Mouse (Mus musculus) mouse embryonic stem cell (cell line): ENCODE data around the gene Suds3.

ENCODE experiments used
- in situ Hi-C, 2 experiments: fragments of 300-500 bp; cut with MboI; formaldehyde crosslinking; loops; 1 replicate in 1 of 2; 3 replicates in 1 of 2; pipeline ENCODE4 v1.14.3; 2019 to 2020; ENCODE audit warnings: low sequenced_read_pairs in 2 of 2, low pct_unique_long_range_greater_than_20kb in 1 of 2, mixed read lengths in 1 of 2; ENCODE audit not compliant: unreplicated experiment in 1 of 2

Suds3 gene

DNA sequence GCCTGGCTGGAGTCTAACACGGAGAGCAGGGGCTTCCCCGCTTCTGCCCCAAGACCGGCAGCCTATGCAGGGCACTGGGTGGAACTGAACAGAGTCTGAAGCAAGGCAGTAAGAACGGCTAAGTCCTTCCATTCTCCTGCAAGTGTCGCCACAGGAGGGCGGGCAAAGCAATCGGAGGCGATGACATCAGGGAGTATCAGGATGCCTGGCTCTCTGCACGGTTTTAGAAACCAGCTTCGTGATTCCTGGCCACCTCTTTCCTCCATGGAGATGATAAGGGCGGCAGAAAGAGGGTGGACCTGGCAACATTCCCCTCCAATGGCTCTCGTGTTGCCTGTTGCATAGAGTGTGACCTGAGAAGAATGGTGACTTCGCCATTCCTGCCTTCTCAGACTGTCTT lies 28.2 kb downstream of the Suds3 start:
- in situ Hi-C loops = no loop called here

DNA sequence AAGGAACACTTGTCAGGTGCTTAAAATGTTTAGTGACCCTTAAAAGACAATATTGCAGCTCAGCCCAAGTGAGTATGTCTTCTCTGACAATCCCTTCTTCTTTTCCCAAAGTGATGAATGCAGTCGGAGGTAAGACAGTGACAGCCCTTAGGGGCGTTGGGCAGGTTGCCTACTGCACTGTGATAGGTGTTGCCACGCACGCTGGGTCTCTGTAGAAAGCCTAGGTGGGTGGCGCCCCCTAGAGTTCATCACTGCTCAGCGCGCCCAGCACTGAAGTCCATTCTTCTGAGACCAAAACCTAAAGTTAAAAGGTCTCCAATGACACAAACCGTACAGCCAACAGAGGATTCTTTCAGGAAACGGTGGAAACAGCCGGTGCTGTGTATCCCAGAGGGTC lies 46.4 kb downstream of the Suds3 start:
- in situ Hi-C loops = no loop called here

DNA sequence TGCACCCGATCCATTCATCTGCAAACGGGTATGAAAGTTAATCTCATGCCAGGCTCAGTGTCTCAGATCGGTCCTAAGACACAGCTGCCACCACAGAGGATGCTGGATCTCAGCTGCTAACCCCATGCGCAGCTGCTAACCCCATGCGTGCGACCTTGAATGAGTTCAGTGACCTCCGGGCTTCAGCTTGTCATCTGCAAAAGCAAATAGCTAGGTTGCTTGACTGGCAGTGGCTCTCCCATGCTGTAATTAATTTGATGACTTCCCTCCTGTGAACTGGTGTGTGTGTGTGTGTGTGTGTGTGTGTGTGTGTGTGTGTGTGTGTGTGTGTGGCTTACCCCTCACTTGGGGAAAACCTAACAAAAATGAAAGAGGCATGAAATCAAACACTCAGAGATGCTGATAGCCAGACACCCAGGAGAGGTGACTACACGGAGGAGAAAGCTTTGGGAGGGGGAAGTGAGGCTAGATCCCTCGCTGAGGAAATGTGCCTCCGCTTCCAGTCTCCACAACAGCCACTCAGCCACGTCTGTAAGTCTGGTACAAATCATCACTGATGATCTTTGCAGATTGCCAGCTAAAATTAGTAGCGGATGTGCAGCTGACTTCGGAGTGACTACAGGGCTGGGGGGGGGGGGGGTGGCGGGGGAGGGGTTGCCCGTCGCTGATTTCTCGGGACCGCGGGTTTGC lies 47.0 kb downstream of the Suds3 start:
- in situ Hi-C loops = no loop called here

DNA sequence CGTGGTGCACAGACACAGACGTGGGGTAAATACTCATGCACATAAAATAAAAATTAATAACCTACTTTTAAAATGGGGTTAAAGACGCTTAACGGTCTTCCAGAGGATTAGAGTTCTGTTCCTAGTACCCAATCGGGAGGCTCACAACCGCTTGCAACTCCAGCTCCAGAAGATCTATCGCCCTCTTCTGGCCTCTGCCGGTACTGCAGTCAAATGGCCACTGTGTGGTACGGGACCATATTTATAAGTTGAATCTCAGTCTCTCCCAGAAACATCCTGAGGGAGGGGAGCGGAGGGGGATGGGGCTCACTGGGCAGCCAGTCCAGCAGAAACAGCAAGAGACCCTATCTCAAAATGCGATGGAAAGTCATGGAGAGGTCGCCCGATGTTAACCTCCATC lies 47.7 kb downstream of the Suds3 start:
- in situ Hi-C loops = no loop called here

GRCm38 (mm10) chr5:117061251-117061650 lies 54.7 kb downstream of the Suds3 start:
- in situ Hi-C loops = no loop called here

DNA sequence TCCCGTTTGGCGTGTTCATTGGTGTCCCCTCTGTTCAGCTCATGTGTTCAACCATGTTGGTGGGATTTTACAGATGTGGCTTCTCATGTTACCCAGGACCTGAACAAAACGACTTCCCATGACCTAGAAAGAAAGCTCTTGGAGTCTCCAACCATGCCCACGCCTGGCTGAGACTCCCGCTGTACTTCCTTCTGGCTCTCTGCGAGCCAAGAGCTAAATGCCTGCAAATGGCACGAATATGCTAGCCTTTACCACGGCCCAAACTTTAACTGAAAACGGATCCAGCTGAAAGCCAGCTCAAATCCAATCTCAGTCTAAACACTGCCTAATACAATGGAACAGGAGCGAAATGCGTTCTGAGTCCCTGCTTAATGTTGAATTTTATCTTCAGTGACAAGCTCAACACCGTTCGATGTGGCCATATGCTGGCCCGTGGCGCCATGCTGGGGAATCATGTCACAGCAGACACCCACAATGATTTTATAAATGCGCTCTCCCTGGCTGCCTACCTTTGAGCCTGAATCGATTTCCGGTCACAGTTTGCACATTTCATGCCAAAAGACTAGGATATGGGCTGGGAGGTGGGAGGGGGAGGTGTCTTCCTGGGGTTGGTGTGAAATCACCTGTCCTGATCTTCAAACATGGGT lies 55.3 kb downstream of the Suds3 start:
- in situ Hi-C loops = no loop called here

DNA sequence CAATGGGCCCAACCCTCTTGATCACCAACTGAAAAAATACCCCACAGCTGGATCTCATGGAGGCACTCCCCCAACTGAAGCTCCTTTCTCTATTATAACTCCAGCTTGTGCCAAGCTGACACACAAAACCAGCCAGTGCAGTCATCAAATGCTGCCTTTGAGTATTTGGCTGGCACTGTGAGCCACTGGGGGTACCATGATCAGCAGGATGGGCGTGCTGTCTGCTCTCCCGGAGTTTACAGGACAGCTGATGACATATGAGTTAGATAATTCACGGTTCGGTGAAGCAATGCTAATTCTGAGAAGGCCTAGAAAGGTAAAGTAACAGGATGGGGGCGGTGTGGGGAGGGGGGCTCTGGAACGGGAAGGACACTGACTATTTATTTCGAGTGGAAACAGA lies 66.0 kb downstream of the Suds3 start:
- in situ Hi-C loops = no loop called here

DNA sequence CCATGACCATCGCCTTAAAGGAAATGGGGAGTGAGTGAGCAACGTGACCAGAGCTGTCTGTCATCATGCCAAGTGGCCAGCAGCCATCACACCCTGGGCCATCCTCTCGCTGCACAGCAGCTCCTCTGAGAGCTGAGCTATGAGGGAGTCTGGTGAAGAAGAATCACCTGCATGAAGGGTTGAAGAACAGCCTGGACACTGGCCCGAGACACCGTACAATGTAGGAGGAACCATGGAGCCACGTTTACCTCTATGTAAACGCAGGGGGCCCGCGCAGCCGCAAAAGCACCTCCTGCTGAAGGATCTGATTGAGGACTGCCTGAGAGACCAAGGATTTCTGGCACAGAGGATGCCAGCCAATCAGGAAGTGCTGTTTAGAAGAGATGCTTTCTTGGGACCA lies 70.8 kb downstream of the Suds3 start:
- in situ Hi-C loops = no loop called here

- in situ Hi-C loops = no loop called here
Measured at GRCm38 (mm10) chr5:117042661-117043060, 73.3 kb downstream of the Suds3 start.
